12 mouse cellular contexts compared by ENCODE assay signal in the genomic region with DNA sequence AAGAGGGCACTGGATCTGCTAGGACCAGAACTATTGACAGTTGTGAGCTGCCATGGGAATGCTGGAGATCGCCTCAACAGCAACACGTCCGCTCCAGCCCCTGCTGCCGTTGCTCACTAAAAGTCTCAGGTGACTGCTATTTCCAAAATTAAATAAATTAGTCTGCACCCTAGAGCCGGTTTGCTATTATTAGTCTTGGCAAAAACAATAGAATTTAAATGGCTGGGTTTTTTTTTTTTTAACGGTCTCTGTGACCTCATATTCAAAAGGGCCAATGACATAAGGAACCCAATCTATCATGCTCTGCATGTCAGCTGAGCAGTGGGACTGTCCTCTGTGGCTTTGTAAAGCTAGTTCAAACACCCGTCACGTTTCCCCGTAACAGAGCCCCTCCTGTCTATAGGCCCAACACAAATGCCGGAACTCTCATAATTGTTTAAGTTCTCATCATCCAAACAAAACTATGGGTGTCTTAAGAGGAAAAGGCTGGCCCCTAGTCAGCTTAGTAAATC. TPM values are rescaled to one million over a fixed set of nuclear protein-coding genes. Genes with fewer than 3 reads are reported as not detected.
DNase-seq lines count a peak whose midpoint lies in the region; ATAC-seq and TF ChIP-seq lines count a peak whose summit lies in the region.
"Had no signal": no experiment of that assay in that cellular context is flagged by ENCODE, and none has a peak within 500 bp of the region (broad histone marks: within the 10 kb centered on the region; RNA-seq: fewer than 3 reads in every experiment).

No protein-coding gene starts in this region.

- no peak overlapping the region for H3K4me3 ChIP-seq in heart, adult 2 months
- no peak overlapping the region for H3K4me3 ChIP-seq in lung, embryonic 15.5 days
- no peak overlapping the region for H3K4me3 ChIP-seq in liver, embryonic 14.5 days (ENCODE audit: insufficient read depth in 1 of 2, low read depth in 2 of 2, low read length in 2 of 2)
- H3K4me3 ChIP-seq: limb, embryonic 12.5 days; neural tube, embryonic 15.5 days had no signal

- no peak overlapping the region for H3K9ac ChIP-seq in heart, adult 2 months (ENCODE audit: low read depth, low read length)
- no peak overlapping the region for H3K9ac ChIP-seq in lung, embryonic 15.5 days
- H3K9ac ChIP-seq in liver, embryonic 14.5 days (replicated peaks), result no peak overlapping the region
- H3K9ac ChIP-seq: limb, embryonic 12.5 days; neural tube, embryonic 15.5 days had no signal

- intact Hi-C loops in heart, adult 2 months (cut with DNase I), result loop anchor here (10.0 kb wide), 1 partner anchor 282 kb away; a partner anchor contains a TSS

- H3K27me3 ChIP-seq in heart, adult 2 months (ENCODE audit: control insufficient read depth, insufficient read depth, low read length), result no peaks in the 10 kb centered on the region; the same call in 1 of the 2 replicates
- H3K27me3 ChIP-seq in lung, embryonic 15.5 days, result no peaks in the 10 kb centered on the region
- no peaks in the 10 kb centered on the region for H3K27me3 ChIP-seq in liver, embryonic 14.5 days (ENCODE audit: control insufficient read depth, insufficient read depth, low read length)
- H3K27me3 ChIP-seq: limb, embryonic 12.5 days; neural tube, embryonic 15.5 days had no signal

- H3K36me3 ChIP-seq in heart, adult 2 months (ENCODE audit: control insufficient read depth, insufficient read depth, low read length), result peaks cover 6% of the 10 kb centered on the region
- H3K36me3 ChIP-seq in lung, embryonic 15.5 days, result no peaks in the 10 kb centered on the region
- peaks cover 9% of the 10 kb centered on the region for H3K36me3 ChIP-seq in liver, embryonic 14.5 days (replicated peaks; ENCODE audit: control insufficient read depth, insufficient read depth, low read depth)
- H3K36me3 ChIP-seq: neural tube, embryonic 15.5 days had no signal

- TF ChIP-seq EP300 in heart, adult 2 months (IDR thresholded peaks at IDR 0.05; ENCODE audit: insufficient read depth, low read depth, low read length), result no peak
- no peak for TF ChIP-seq EP300 in liver, embryonic 14.5 days (IDR thresholded peaks at IDR 0.05; ENCODE audit: low read depth)

- no peak for ATAC-seq in lung, embryonic 15.5 days (ENCODE audit: borderline replicate concordance, extremely low read depth, low FRiP score, low TSS enrichment)
- ATAC-seq in liver, embryonic 14.5 days (ENCODE audit: insufficient read depth), result no peak

- no peak for TF ChIP-seq CTCF in heart, adult 2 months (IDR thresholded peaks at IDR 0.05)
- no peak for TF ChIP-seq CTCF in liver, embryonic 14.5 days (IDR thresholded peaks at IDR 0.05; ENCODE audit: low read depth)

- no peak overlapping the region for H3K4me2 ChIP-seq in lung, embryonic 15.5 days
- H3K4me2 ChIP-seq in liver, embryonic 14.5 days (ENCODE audit: low read depth), result peak overlapping the region; percentile 13; the same call in 1 of the 2 replicates
- H3K4me2 ChIP-seq: limb, embryonic 12.5 days; neural tube, embryonic 15.5 days had no signal

- WGBS in heart, adult 2 months, result 46% methylated on average over 10 of the region's 10 CpGs
- WGBS in lung, embryonic 15.5 days, result 47% methylated on average over 10 of the region's 10 CpGs
- WGBS in liver, embryonic 14.5 days (ENCODE audit: insufficient replicate concordance), result 70% methylated on average over 10 of the region's 10 CpGs

- peak overlapping the region; percentile 68 for H3K27ac ChIP-seq in heart, adult 2 months
- H3K27ac ChIP-seq in lung, embryonic 15.5 days, result peak overlapping the region; percentile 45; the same call in 1 of the 2 replicates
- no peak overlapping the region for H3K27ac ChIP-seq in liver, embryonic 14.5 days
- H3K27ac ChIP-seq: limb, embryonic 12.5 days; neural tube, embryonic 15.5 days had no signal

- no peak for DNase-seq in heart, adult 2 months
- DNase-seq in heart, adult 18-20 months, result no peak
- DNase-seq in lung, postnatal 36 days, result no peak
- peak; percentile 62 for DNase-seq in kidney, adult 9 months
- DNase-seq in liver, embryonic 14.5 days (ENCODE audit: low read depth in 3 of 3, low spot score in 3 of 3), result no peak
- no peak for DNase-seq in spleen, adult 18-20 months
- DNase-seq in frontal cortex, postnatal 25 days (ENCODE audit: low spot score in 2 of 2), result no peak
- DNase-seq: adrenal gland, postnatal 10 days; cerebellum, postnatal 14 days had no signal

- peaks cover 2% of the 10 kb centered on the region for H3K4me1 ChIP-seq in heart, adult 2 months (ENCODE audit: control insufficient read depth, insufficient read depth, low read length)
- H3K4me1 ChIP-seq in lung, embryonic 15.5 days, result peaks cover 40% of the 10 kb centered on the region
- H3K4me1 ChIP-seq in liver, embryonic 14.5 days (replicated peaks; ENCODE audit: control insufficient read depth in 2 of 2, insufficient read depth in 2 of 2, low read length in 1 of 2), result peaks cover 6 to 14% of the 10 kb centered on the region in 2 experiments

- H3K9me3 ChIP-seq in lung, embryonic 15.5 days, result no peaks in the 10 kb centered on the region
- H3K9me3 ChIP-seq in liver, embryonic 14.5 days (ENCODE audit: control insufficient read depth, low read length), result no peaks in the 10 kb centered on the region
- H3K9me3 ChIP-seq: limb, embryonic 12.5 days; neural tube, embryonic 15.5 days had no signal

- peaks cover 3% of the 10 kb centered on the region for H3K79me2 ChIP-seq in heart, adult 2 months (replicated peaks; ENCODE audit: control insufficient read depth, insufficient read depth, low read length)

- peak; percentile 44; the same call in 1 of the 2 replicates for TF ChIP-seq POLR2A in heart, adult 2 months (IDR thresholded peaks at IDR 0.05; ENCODE audit: insufficient read depth, low read depth, low read length)

RNA-seq across cellular contexts. Expression of a gene that starts 5.5 kb away (rescaled TPM):
- total RNA-seq in heart, adult 2 months (2021), result 10 to 100 TPM; 66.6 to 67.4 TPM
- 21.7 and 25.2 TPM in 2 replicates for polyA plus RNA-seq in heart, adult 2 months (2012; rRNA removed)
- 10 to 100 TPM; 69.3 to 72.8 TPM for total RNA-seq in heart, adult 18-20 months (2021)
- polyA plus RNA-seq in lung, embryonic 15.5 days (2015; fragmentation: Nextera tagmentation; extraction: Ambion mirVana), result 36.2 and 37.8 TPM in 2 replicates
- 44.1 and 62.9 TPM in 2 replicates for polyA plus RNA-seq in liver, embryonic 14.5 days (2012; rRNA removed)
- 9.7 and 10.5 TPM in 2 replicates for polyA plus RNA-seq in liver, embryonic 14.5 days (2014; fragmentation: Nextera tagmentation; extraction: Ambion mirVana)

RNA-seq across cellular contexts. Expression of a gene that starts 9.4 kb away (rescaled TPM):
- total RNA-seq in heart, adult 2 months (2021), result 1 to 10 TPM; 2.1 to 2.7 TPM
- polyA plus RNA-seq in heart, adult 2 months (2012; rRNA removed), result 4.3 and 6.7 TPM in 2 replicates
- 1 to 10 TPM; 2.7 to 3.5 TPM for total RNA-seq in heart, adult 18-20 months (2021)
- 4.2 and 4.8 TPM in 2 replicates for polyA plus RNA-seq in lung, embryonic 15.5 days (2015; fragmentation: Nextera tagmentation; extraction: Ambion mirVana)
- 0.42 and 0.44 TPM in 2 replicates for polyA plus RNA-seq in liver, embryonic 14.5 days (2012; rRNA removed)
- polyA plus RNA-seq in liver, embryonic 14.5 days (2014; fragmentation: Nextera tagmentation; extraction: Ambion mirVana), result 0.51 and 0.63 TPM in 2 replicates

RNA-seq across cellular contexts. Expression of a gene that starts 34.6 kb away (rescaled TPM):
- total RNA-seq in heart, adult 2 months (2021), result 10 to 100 TPM; 22.3 to 24.0 TPM
- 13.9 and 14.8 TPM in 2 replicates for polyA plus RNA-seq in heart, adult 2 months (2012; rRNA removed)
- 10 to 100 TPM; 23.9 to 26.6 TPM for total RNA-seq in heart, adult 18-20 months (2021)
- 34.9 and 36.2 TPM in 2 replicates for polyA plus RNA-seq in lung, embryonic 15.5 days (2015; fragmentation: Nextera tagmentation; extraction: Ambion mirVana)
- 5.8 and 6.9 TPM in 2 replicates for polyA plus RNA-seq in liver, embryonic 14.5 days (2012; rRNA removed)
- 17.7 and 18.3 TPM in 2 replicates for polyA plus RNA-seq in liver, embryonic 14.5 days (2014; fragmentation: Nextera tagmentation; extraction: Ambion mirVana)
